Mouse (Mus musculus) frontal cortex, postnatal 10 days (tissue): ENCODE measurements around the gene Fam69b.

ENCODE experiments used
- DNase-seq, 2 experiments: peaks; one replicate each; pipeline ENCODE4 v3.0.0; 2022; ENCODE audit warnings: low spot score in 2 of 2, mixed read lengths in 1 of 2

Gene Fam69b

DNA sequence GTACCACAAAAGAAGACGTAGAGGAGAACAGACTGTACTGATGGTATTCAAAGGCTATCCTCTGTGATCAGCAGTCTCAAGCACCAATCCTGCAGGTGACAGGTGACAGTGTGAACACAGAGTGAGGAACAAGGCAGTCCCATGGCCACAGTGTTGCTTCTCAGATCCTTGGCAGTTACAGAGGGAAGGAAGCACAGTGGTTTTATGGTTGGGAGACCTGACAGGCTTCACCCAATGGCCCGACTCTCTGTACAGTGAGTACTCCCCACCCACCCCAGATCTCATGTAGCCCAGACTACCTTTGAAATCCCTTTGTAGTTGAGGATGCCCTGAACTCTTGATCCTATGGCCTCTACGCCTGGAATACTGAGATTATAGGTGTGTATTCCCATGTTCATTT lies 2.8 kb upstream of the Fam69b start:
- DNase-seq, result no peak

DNA sequence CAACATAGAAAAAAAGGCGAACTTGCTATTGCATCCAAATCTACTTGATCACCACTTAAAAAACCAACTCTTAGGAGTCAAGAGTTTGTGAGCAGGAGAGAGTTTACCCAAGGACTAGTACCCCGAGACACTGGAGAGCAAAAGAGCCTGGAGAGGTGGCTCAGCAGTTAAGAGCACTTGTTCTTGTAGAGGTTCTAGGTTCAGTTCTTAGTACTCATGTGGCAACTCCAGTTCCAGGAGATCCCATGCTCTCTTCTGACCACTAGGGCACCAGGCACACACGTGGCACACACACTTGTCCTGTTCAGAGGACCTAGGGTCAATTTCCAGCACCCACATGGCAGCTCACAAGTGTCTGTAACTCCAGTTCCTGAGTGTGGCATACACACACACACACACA lies 2.2 kb upstream of the Fam69b start:
- no peak for DNase-seq

DNA sequence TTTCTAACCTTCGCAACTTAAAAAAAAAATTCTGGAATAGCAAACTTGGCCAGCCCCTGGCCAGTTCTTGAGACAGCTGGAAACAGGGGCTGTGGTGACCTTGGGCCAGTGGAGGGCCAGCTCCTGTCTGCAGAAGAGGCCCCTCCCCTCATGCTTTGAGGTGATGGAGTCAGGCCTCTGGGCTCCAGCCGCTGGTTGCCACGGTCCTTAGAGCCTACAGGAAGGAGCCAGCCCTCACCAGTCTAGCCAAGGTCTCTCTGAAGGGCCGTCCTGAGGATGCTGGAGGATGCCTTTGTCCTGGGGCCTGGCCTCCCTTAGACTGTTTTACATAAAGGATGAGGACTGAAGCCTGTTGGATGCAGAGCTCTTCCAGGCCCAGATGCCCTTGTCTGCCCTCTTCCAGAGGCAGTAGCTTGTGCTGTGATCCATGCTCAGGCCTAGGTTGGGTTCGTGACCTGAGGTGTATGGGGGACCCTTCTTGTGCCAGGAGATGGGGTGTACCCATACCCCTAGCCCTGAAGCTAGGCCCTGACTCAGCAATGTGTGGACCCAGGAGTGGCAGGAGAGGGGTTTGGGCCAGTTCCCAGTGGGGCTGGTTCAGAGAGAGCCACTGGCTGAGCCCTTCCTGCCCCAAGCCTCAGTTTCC lies 658 bp downstream of the Fam69b start:
- DNase-seq, result no peak

DNA sequence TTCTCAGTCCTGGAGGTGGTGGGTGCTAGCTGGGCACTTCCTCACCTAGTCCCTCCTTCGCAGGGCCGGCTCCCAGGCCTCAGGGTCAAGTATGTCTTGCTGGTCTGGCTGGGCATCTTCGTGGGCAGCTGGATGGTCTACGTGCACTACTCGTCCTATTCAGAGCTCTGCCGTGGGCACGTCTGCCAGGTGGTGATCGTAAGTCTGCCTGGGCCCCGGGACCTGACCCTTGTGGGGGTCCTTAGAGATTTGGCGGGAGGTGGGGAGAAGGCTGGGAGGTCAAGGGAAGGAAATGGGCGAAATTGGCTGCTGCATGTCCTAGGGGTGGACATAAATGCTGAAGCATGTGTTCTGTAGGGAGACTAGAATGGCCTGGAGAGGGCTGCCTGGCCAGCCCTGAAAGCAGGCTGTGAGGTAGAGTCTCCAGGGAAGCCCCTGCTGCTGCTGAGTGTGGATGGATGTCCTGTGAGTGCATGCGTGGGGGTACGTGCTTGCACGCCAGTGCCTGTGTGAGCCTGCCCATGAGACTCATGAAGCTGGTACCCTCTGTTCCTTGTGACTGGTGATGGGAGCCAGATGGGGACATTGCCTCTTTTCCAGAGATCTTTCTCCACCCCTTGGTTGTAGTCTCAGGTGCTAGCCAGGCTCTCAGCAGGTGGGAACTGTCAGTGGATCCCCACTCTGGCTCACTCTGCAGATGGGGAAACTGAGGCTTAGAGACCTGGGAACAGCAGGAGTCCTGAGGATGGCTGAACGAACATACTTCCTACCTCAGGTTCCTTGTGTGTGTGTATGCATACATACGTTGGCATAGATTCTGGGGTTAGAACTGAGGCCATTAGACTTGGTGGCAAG lies 4.5 kb downstream of the Fam69b start:
- DNase-seq, result no peak

DNA sequence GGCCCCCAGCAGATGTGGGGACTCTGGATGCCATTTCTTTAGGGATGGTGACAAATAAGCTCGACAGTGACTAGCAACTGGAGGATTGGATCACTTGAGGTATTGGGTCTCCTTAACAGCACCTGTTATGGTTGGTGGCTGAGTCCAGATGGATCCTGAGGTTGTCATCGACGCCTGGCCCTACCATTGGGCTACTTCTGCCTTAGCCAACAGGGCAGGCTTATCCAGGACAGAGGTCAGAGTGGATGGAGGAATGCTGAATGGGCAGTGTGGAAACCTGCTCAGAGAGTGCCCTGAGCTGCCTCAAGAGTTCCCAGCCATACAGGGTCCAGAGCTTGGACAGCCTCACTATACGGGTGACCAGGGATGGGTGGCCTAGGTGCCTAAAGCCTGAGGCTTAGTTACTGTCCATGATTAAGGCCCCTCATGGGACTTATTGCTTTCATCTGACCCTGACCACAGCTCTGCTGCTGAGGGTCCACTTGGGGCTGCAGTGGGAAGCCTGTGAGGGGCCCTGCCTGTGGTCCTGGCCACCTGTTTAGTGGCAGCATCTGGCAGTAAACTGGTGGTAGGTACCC lies 5.8 kb downstream of the Fam69b start:
- no peak for DNase-seq

DNA sequence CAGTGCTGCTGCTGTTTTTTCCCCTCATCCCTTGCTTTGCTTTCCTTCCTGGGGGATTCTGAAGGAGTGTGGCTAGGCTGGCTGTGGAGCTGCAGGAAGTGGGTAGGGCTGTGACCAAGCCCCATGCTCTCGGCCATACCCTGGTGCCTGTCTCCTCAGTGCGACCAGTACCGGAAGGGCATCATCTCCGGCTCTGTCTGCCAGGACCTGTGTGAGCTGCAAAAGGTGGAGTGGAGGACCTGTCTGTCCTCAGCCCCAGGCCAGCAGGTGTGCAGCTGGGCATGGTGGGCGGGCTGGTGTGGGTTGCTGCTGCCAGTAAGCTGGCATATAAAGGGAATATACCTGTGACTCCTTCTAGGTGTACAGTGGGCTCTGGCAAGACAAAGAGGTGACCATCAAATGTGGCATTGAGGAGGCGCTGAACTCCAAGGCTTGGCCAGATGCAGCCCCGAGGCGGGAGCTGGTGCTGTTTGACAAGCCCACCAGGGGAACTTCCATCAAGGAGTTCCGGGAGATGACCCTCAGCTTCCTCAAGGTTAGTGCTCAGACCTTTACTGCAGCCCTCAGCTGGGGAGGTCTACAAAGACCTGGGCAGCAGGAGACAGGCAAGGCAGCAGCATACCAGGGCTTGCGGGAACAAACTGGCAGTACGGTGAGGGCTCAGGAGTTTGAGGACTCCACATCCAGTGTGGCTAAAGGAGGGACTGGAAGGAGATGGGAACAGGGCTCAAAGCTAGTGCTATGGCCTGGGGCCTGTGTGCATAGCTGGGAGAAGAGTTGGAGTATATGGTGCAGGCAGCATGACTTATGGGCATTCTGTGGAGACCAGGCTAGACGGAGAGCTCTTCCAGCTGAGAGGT lies 6.6 kb downstream of the Fam69b start:
- no peak for DNase-seq

DNA sequence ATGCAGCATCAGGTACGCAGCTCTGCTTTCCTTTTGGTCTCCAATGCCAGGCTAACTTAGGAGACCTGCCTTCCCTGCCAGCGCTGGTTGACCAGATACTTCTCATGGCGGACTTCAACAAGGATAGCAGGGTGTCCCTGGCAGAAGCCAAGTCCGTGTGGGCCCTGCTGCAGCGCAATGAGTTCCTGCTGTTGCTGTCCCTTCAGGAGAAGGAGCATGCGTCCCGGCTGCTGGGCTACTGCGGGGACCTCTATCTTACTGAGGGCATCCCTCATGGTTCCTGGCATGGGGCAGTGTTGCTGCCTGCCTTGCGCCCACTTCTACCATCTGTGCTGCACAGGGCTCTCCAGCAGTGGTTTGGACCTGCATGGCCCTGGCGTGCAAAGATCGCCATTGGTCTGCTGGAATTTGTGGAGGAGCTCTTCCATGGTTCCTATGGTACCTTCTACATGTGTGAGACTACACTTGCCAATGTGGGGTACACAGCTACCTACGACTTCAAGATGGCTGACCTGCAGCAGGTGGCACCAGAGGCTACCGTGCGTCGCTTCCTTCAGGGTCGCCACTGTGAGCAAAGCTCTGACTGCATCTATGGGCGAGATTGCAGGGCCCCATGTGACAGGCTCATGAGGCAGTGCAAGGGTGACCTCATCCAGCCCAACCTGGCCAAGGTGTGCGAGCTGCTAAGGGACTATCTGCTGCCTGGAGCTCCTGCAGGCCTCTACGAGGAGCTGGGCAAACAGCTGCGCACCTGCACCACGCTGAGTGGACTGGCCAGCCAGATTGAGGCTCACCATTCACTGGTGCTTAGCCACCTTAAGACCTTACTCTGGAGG lies 7.5 kb downstream of the Fam69b start:
- no peak for DNase-seq

DNA sequence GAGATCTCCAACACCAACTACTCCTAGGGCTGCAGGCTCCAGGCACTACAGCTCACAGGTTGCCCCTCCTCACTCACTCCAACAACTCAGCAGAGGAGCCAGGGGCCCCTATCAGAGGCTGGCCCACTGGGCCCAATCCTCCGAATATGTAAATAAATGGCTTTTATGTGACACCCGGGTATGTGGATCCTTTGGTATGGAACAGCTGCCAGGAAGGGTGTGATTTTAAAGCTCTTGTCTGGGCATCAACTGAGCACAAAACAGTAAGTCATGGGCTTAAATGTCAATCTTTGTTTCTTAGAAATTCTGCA lies 8.0 kb downstream of the Fam69b start:
- DNase-seq, result no peak

DNA sequence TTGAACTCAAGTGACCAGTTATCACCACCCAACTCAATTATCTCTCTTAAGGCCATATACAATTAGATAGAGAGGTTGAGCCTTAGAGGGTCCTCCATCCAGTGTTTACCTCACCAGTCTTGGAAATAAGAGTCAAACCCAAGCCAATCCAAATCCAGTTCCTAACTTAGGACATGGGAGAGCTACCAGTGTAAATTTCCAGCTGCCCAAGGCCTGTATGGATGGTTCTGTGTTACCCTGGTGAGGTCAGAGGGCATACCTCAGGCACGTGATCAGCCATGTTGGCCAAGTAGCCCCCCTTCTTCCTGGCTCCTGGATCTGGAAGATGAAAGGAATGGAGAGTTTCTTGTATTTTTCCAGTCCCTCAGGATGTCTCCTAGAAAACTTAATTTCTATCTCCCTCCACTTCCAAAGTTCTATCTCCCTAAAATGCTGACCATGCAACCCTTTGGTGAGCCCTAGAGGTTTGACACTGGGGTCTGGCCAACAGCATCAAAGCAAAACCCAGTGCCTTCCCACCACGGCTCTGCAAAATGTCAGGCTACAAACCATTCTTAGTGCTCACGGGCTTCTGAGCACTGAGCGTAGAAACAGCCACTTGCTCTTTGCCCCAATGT lies 9.2 kb downstream of the Fam69b start:
- DNase-seq, result no peak

DNA sequence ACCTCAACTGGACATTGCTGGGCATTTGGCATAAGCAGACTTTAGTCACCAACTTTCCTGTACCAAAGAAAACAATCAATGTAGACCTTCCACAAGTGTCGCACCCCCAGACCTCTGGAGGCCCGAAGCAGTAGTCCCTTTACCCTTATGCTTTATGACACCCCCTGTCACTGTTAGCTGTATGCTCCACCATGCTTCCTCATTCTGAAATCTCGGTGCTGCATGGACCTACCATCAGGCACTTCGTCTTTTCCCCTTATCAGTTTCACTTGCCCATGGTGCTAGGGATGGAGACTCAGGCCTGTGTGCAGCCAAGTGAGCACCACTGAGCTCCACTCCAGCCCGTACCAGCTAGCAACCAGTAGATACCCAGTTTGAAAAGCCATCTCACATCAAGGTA lies 9.8 kb downstream of the Fam69b start:
- no peak for DNase-seq

DNA sequence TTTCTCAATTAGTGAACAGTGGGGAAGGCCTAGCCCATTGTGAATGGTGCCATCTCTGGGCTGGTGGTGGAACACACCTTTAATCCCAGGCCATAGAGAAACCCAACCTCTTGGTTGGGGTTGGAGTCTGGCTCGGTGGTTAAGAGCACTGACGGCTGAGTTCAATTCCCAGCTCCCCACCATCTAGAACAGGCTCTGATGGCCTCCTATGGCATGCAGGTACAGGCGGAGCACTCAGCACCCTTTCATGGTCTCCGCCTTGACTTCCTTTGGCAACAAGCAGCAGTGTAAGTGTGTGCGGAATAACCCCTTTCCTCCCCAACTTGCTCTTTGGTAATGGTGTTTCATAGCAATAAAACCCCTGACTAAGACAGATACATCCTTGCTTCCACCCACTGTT lies 10.3 kb downstream of the Fam69b start:
- no peak for DNase-seq

DNA sequence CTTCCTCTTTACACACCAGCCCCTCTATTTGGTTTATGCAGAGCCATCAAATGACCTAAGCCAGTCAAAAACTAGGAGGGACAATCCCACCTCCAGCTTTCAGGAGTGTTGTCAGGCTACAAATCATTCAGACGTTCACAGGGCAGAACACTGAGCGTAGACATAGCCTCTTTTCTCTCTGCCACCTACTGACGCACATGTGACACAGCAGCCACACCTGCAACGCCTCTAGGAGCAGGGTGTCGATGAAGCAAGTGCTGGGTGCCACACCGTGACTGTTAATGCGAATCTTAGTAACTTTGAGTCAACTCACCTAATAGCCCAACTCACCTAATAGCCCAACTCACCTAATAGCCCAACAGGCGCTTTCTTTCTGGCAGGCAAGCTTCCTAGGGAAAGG lies 10.8 kb downstream of the Fam69b start:
- DNase-seq, result no peak

DNA sequence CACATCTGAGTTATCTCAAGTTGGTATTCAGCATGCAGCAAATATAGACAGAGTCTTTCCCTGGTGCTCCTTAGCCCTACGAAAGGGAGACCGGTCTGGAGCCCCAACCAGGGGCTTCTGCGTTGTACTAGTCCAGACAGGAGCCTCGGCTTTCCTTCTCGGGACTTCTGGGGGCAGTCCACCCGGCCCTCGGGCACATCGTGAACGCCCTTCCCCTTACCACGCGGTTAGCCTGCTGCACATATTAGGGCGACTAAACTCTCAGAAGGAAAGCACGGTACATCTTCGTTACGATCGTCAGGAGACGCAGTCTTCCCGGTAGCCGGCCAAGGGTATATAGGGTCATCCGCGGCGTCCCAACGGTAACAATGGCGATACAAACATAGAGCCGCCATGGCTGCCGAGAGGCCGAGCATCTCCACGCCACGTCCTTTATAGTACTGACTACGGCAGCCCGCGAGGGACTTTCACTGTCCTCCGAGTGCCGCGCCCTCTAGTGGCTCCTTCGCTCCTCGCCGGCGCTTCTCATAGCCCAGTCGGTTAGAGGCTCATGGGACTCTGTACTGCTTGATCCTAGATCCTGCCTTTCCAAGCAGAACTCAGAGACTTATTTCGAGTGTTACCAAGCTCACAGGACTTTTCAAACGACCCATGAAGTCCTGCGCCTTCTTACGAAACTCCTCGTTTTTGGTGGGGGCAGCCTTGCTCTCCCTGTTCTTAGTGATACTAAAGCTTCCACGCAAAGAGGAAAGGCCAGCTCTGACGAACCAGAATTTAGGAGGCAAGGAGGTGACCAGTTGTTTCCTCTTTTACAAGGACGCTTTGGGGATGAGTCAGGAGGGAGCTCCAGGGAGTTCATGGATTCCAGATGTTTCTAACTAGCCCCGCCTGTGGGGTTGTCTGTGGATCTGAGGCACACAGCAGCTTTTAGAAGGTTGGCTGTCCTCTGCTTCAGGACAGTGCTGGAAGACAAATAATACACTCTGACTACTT lies 11.9 kb downstream of the Fam69b start:
- DNase-seq, result peak; percentile 85 to 96

DNA sequence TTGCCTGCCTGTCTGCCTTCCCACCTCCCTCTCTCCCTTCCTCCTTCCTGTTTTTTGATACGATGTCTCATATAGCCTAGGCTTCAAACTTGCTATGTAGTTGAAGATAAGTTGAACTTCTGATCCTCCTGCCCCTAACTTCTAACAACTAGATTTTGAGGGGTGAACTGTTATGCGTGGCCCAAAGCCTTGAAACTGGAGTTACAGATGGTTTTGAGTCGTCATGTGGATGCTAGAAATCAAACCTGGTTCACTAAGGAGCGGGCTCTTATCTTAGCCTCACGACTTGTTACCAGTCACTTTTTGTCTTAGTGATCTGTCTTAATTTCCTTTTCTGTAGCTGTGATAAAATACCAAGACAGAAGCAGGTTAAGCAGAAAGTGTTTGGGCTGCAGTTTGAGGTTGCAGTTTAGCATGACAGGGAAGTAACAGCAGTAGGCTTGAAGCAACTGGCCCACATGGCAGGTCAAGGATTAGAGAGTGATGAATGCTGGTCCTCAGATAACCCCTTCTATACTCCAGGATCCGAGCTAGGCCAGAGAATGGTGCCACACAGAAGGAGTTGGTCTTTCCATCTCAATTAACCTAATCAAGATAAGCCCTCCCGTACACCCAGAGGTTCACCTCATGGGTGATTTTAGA lies 12.9 kb downstream of the Fam69b start:
- no peak for DNase-seq

DNA sequence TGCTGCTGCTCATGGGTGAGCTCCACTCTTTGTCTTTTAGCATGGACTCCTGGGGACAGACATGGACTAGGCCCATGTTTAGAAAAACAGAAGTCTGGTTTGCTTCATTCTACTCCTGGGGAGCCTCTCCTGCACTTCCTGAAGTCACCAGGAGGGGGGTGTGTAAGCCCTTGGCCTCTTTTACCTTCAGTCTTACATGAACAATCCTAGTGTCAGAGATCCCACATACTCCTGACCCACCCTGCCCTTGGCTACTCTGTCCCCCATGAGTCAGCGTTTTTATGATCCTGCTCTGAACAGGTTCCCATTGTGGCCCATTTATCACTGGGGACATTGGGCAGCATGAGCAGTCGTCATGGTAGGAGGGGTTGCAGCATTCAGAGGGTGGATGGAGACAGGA lies 15.7 kb downstream of the Fam69b start:
- DNase-seq, result no peak

DNA sequence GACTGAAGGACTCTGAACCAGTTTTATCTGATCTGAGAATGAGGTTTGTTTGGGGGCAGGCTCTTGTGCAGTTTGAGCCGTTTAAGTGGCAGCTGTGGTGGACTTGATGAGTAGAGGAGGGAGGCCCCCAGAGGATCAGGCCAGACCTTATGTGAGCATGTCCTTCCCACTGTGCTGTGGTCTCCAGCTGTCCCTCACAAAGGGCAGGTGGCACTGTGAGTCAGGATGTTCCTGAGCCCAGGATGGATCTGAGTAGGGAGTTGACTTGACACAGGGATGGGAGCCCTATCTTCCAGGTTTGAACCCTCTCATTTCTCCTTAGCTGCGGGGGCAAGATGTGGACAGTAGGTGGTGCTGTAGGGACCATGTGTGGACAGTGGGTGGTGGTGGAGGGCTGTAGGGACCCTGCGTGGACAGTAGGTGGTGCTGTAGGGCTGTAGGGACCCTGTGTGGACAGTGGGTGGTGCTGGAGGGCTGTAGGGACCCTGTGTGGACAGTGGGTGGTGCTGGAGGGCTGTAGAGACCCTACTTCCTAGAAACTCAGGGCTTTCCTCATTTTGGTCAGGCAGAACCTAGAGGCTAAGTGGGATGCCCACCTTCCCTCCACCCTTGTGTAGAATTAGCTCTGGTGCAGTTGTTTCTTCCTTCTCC lies 18.5 kb downstream of the Fam69b start:
- peak; percentile 74 to 76 for DNase-seq

DNA sequence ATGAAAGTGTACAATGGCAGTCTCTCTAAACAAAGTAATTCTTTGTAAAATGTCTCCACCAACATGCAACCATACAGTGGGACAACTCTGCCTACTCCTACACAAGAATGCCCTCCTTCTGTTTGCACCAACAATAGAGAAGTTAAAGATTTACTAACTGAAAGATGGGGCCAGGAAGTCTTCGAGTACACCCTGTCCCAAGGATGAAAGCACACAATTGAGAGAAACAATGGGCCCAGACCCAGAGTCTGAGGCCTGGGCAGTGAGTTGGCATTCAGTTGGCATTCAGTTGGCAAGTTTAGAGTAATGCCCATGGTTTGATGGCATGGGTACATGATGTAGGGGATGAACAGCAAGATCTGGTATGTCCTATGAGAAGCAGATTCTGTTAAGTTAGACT lies 26.4 kb downstream of the Fam69b start:
- DNase-seq, result no peak

DNA sequence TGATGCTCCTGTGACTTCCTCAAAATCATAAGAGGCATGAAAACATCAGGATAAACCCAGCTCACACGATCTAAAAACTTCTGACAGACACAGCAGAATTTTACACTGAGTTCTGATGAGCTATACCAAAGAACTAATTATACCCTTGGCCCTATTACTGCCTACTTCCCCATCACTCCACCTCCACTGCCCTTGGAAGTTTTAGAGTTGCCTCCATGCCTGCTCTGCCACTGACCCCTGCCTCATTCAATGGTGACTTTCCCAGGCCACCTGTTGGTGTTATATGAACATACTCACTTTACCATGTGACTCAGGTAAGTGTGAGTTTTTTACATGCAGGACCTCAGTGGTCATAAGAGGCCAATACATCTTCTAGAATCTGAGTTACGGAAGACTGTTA lies 29.2 kb downstream of the Fam69b start:
- no peak for DNase-seq
